In genomic region chr9:71612981-71613380, GRCm38 (mm10) we compare ENCODE assay signal across 9 mouse cellular contexts. TPM values are rescaled to one million over a fixed set of nuclear protein-coding genes. Genes with fewer than 3 reads are reported as not detected.
A peak's percentile ranks its signal among the peaks of the same experiment; 100 is the strongest.
DNase-seq lines count a peak whose midpoint lies in the region; ATAC-seq and TF ChIP-seq lines count a peak whose summit lies in the region.
"Had no signal": no experiment of that assay in that cellular context is flagged by ENCODE, and none has a peak within 500 bp of the region (broad histone marks: within the 10 kb centered on the region; RNA-seq: fewer than 3 reads in every experiment).

No protein-coding gene starts in this region.

- WGBS in midbrain, embryonic 10.5 days = 83% methylated on average over 6 of the region's 6 CpGs

- no peaks in the 10 kb centered on the region for H3K9me3 ChIP-seq in ES-Bruce4 (replicated peaks; ENCODE audit: control insufficient read depth, insufficient read depth, low read length, poor library complexity, severe bottlenecking)
- H3K9me3 ChIP-seq in midbrain, embryonic 10.5 days (replicated peaks) = no peaks in the 10 kb centered on the region

- no peak for TF ChIP-seq POLR2A in ES-Bruce4 (IDR thresholded peaks at IDR 0.05; ENCODE audit: insufficient read depth, low read length)
- TF ChIP-seq POLR2A in brain, embryonic 14.5 days (IDR thresholded peaks at IDR 0.05; ENCODE audit: borderline replicate concordance, extremely low read depth, insufficient read depth, insufficient read length, poor library complexity, severe bottlenecking) = no peak

- H3K4me1 ChIP-seq in ES-Bruce4 (ENCODE audit: control insufficient read depth, insufficient read depth, low read length) = no peaks in the 10 kb centered on the region
- H3K4me1 ChIP-seq in midbrain, embryonic 10.5 days = no peaks in the 10 kb centered on the region

- H3K4me3 ChIP-seq in left cerebral cortex, adult 2 months = no peak overlapping the region
- no peak overlapping the region for H3K4me3 ChIP-seq in ES-Bruce4 (ENCODE audit: low read depth, low read length)
- H3K4me3 ChIP-seq in midbrain, embryonic 10.5 days = no peak overlapping the region

- peak; percentile 67 for ATAC-seq in megakaryocyte progenitor cell, adult 5-6 weeks (replicated peaks; ENCODE audit: poor library complexity)

- TF ChIP-seq EP300 in ES-Bruce4 (IDR thresholded peaks at IDR 0.05; ENCODE audit: insufficient read depth, low read depth, low read length) = no peak

- intact Hi-C loops in left cerebral cortex, adult 2 months (cut with DNase I) = no loop called here
- intact Hi-C loops in left cerebral cortex, postnatal 10 days (cut with DNase I) = loop anchor here (10.0 kb wide), 2 partner anchors 248 to 398 kb away; partner anchors contain the start of gene Aldh1a2
- intact Hi-C loops in left cerebral cortex, postnatal 4 days (cut with DNase I) = loop anchor here (10.0 kb wide), 1 partner anchor 398 kb away; the partner anchor contains the start of gene Aldh1a2

- H3K36me3 ChIP-seq in ES-Bruce4 (ENCODE audit: control insufficient read depth, insufficient read depth, low read length, poor library complexity, severe bottlenecking) = no peaks in the 10 kb centered on the region
- H3K36me3 ChIP-seq in midbrain, embryonic 10.5 days = no peaks in the 10 kb centered on the region

- DNase-seq in left cerebral cortex, adult 2 months (ENCODE audit: extremely low spot score in 1 of 2, low spot score in 2 of 2) = no peak
- no peak for DNase-seq in left cerebral cortex, postnatal 10 days (ENCODE audit: extremely low spot score in 1 of 2, low spot score in 2 of 2)
- peak; percentile 22 for DNase-seq in brain, embryonic 14.5 days (ENCODE audit: low read depth)
- DNase-seq in left cerebral cortex, postnatal 4 days = no peak
- DNase-seq in midbrain, embryonic 10.5 days (ENCODE audit: low spot score) = no peak
- DNase-seq: adrenal gland, postnatal 14 days; layer of hippocampus, adult 9-11 months had no signal

- no peak overlapping the region for H3K9ac ChIP-seq in ES-Bruce4 (ENCODE audit: low read depth, poor library complexity, severe bottlenecking)

- TF ChIP-seq CTCF in left cerebral cortex, adult 2 months (IDR thresholded peaks at IDR 0.05) = peak; percentile 38
- peak; percentile 85 for TF ChIP-seq CTCF in ES-Bruce4 (IDR thresholded peaks at IDR 0.05; ENCODE audit: low read depth, low read length)
- peak; percentile 50; the same call in 1 of the 2 replicates for TF ChIP-seq CTCF in brain, embryonic 14.5 days (IDR thresholded peaks at IDR 0.05; ENCODE audit: borderline replicate concordance, extremely low read depth, insufficient read depth, insufficient read length)

- no peaks in the 10 kb centered on the region for H3K27me3 ChIP-seq in ES-Bruce4 (ENCODE audit: control insufficient read depth, insufficient read depth, low read length, poor library complexity, severe bottlenecking)
- H3K27me3 ChIP-seq in midbrain, embryonic 10.5 days (ENCODE audit: low read depth, poor library complexity, severe bottlenecking) = no peaks in the 10 kb centered on the region

- H3K27ac ChIP-seq in left cerebral cortex, adult 2 months = no peak overlapping the region
- no peak overlapping the region for H3K27ac ChIP-seq in ES-Bruce4 (ENCODE audit: insufficient read depth, low read length)
- H3K27ac ChIP-seq in midbrain, embryonic 10.5 days (replicated peaks) = no peak overlapping the region

RNA-seq across cellular contexts. Expression of gene Myzap, which starts 20.8 kb away (rescaled TPM):
- total RNA-seq in left cerebral cortex, adult 2 months (2021) = 1 to 10 TPM; 1.8 to 1.9 TPM
- total RNA-seq in left cerebral cortex, postnatal 10 days (2021) = 1 to 10 TPM; 1.9 to 3.0 TPM
- polyA plus RNA-seq in ES-Bruce4 (2011; ENCODE audit: insufficient read depth, insufficient read length, low read depth, missing spikeins) = 2.1 and 2.7 TPM in 2 replicates
- 2.4 and 2.9 TPM in 2 replicates for polyA plus RNA-seq in brain, embryonic 14.5 days (2012; rRNA removed)
- total RNA-seq in megakaryocyte progenitor cell, adult 5-6 weeks (2015) = not detected in 2 replicates
- 0.98 and 1.5 TPM in 2 replicates for total RNA-seq in megakaryocyte progenitor cell, adult 5-6 weeks (2017)
- 1 to 10 TPM; 2.7 to 2.9 TPM for total RNA-seq in left cerebral cortex, postnatal 4 days (2021)
- 4.2 and 5.1 TPM in 2 replicates for polyA plus RNA-seq in midbrain, embryonic 10.5 days (2016; fragmentation: Nextera tagmentation; extraction: Ambion mirVana)
